Mouse (Mus musculus) heart, postnatal 25 days (tissue): ENCODE measurements around the gene Iqsec1. TPM values are rescaled to one million over a fixed set of nuclear protein-coding genes. Genes with fewer than 3 reads are reported as not detected.

Experiments used
- DNase-seq: peaks from one replicate; pipeline ENCODE4 v3.0.0; 2022; ENCODE audit warnings: low spot score
- intact Hi-C: fragments of 180-260 bp; cut with DNase I; formaldehyde crosslinking; loops from one replicate; pipeline ENCODE4 v1.15.1; 2025
- microRNA-seq: library from miRNA; unstranded; fragments of <30 nt; microRNA quantifications from one replicate; pipeline ENCODE4 v1.2.0, GENCODE M21; 2022
- total RNA-seq, 2 experiments: library from RNA; stranded (reverse); gene quantifications; 2 replicates each; pipeline ENCODE4 v1.2.3; 2021

The Iqsec1 gene
- total RNA-seq, 2 experiments from 2014 or later, result 125 to 137 TPM

DNA sequence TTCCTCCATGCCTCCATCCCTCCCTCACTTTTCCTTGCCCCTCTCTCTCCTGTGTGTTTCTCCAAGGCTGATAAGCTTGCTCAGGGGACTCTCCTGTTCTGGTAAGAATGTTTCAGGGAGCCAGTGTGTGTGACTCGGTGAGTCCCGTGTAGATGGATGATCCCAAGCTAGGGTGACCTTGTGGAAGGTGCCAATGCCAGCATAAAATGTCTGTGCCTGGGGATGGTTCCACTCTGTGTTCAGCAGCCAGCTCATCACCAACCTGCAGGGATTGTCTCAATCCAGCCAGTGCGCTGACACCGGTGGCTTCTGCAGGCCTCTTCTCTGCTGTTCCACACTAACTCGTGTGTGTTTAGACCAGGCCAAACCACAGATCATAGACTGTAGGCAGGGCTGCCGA lies 372.0 kb downstream of the Iqsec1 start:
- intact Hi-C loops, result no loop called here
- no peak for DNase-seq

DNA sequence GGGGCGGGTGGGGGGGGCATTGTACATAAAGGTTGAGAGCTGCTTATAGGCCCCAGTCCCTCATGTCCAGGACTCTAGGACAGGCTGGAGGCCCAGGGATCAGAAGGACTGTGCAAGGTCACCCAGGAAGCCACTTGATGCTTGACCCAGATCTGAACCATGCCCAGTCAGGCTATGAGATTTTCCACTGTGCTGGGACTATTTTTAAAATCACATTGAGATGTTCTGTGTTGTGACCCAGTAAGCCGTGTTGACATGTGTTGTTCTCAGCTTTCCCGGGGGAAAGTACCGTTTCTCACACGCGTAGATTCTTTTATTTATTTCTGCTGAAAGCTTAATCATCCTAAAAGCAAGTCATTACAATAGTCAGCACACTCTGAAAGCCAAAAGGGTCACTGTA lies 372.5 kb downstream of the Iqsec1 start:
- intact Hi-C loops, result no loop called here

GRCm38 (mm10) chr6:90615362-90615761 lies 373.1 kb downstream of the Iqsec1 start:
- DNase-seq, result no peak
- intact Hi-C loops, result no loop called here

More for the DNA sequence above, 372.5 kb downstream of the Iqsec1 start:
- no peak for DNase-seq

DNA sequence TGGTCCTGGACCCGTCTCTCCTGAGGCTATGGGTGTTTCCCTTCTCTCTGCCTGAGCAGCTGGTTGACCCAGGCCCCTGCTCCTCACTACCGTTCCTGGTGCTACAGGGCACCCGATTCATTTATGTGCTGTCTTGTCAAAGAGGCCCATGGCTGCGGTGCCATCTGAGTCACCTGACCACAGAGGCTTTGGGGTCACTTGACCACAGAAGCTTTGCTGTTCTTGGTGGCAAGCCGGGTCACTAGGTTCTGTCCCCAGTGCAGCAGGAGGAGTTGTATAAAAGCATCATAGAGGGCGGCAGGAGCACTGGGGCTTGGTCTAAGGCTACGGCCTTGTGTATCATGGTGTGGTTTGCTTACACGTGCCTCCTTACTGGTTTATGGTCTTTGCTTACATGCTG lies 375.2 kb downstream of the Iqsec1 start:
- intact Hi-C loops, result no loop called here
- no peak for DNase-seq

- intact Hi-C loops, result no loop called here
- no peak for DNase-seq
These were observed 378.2 kb downstream of the Iqsec1 start for GRCm38 (mm10) chr6:90610248-90610647.

- intact Hi-C loops, result no loop called here
These were observed 380.3 kb downstream of the Iqsec1 start for GRCm38 (mm10) chr6:90608186-90608585.

DNA sequence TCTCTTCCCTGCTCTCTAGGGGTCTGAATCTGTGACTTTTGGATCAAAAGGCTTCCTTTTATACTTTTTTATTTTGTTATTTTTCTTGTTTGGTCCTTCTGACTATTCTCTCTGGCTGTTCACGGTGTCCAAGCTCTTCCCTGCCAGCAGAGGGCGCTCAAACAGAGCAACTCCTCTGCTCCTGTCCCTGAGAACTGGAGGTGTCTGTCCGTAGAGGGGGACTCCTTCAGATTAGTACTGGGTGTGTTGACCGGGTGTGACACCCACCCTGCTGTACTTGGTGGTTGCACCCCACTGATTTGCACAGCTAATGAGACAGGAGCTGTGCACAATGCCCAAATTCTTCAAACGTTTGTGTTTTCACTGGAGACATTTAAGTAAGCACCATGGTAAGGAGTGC lies 381.3 kb downstream of the Iqsec1 start:
- intact Hi-C loops, result loop anchor here (1.0 kb wide), 1 partner anchor 122 kb away; no protein-coding TSS in a partner anchor
- DNase-seq, result no peak

More at GRCm38 (mm10) chr6:90608186-90608585, 380.3 kb downstream of the Iqsec1 start:
- DNase-seq, result no peak

DNA sequence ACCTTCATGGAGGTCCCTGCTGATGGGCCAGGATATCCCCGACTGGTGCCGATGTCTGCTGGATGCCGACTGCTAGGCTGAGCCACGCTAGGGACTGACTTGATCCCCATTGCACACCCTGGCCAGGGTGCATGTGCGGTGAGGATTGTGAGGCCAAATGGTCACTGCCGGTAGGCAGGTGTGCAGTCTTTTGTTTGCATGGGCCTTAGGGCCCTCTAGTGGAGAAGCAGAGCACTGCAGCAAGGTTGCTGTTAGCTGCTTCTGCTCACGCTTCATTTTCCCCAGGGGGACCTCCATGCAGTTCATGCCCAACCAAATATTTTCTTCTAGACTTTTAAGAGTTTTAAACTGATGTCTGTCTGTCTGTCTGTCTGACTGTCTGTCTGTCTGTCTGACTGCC lies 381.9 kb downstream of the Iqsec1 start:
- no peak for DNase-seq
- intact Hi-C loops, result no loop called here

Small RNAs within 50 kb of the gene (microRNA-seq; reads per million reads assigned to microRNA genes)
- not detected for gene Gm24816

Other genes starting within 250 kb of the Iqsec1 start
- gene Nup210, start 128.1 kb upstream of the Iqsec1 start, total RNA-seq, result 1 to 10 TPM; 2.4 to 3.3 TPM
- 10 to 100 TPM; 13.0 to 15.1 TPM for gene Hdac11, start 168.0 kb upstream of the Iqsec1 start, total RNA-seq
- 10 to 100 TPM; 71.8 to 76.3 TPM for gene Fbln2, start 223.8 kb upstream of the Iqsec1 start, total RNA-seq